Mouse (Mus musculus) gonadal fat pad, adult 2 months (tissue): Measurements from ENCODE around the gene Dusp27. TPM values are rescaled to one million over a fixed set of nuclear protein-coding genes. Genes with fewer than 3 reads are reported as not detected.
"Not testable (repeated sequence)": the region's sequence is repeated elsewhere in the genome, so short reads cannot be mapped to it uniquely, and the experiment has no call there.

ENCODE experiments used
- DNase-seq: peaks from one replicate; pipeline ENCODE4 v3.0.0-alpha.2; 2012; ENCODE audit warnings: low read depth
- polyA plus RNA-seq: library from polyadenylated mRNA; depleted of rRNA; stranded (reverse); fragments of >200 nt; gene quantifications from 2 replicates; pipeline ENCODE4 v1.2.3, GENCODE M21; 2012

Gene Dusp27
- polyA plus RNA-seq, 1 experiment, result 0.12 TPM

GRCm38 (mm10) chr1:166142369-166142768 is 14.6 kb upstream of the Dusp27 start:
- no peak for DNase-seq

GRCm38 (mm10) chr1:166141868-166142267 is 14.1 kb upstream of the Dusp27 start:
- DNase-seq, result not testable (repeated sequence)

GRCm38 (mm10) chr1:166139620-166140184 is 12.0 kb upstream of the Dusp27 start:
- no peak for DNase-seq

- no peak for DNase-seq
Observed at GRCm38 (mm10) chr1:166139113-166139512, 11.4 kb upstream of the Dusp27 start.

- no peak for DNase-seq
Observed at GRCm38 (mm10) chr1:166138136-166138535, 10.4 kb upstream of the Dusp27 start.

GRCm38 (mm10) chr1:166137244-166137938 is 9.7 kb upstream of the Dusp27 start:
- DNase-seq, result no peak

- DNase-seq, result no peak
Observed at GRCm38 (mm10) chr1:166135091-166135740, 7.5 kb upstream of the Dusp27 start.

GRCm38 (mm10) chr1:166132367-166132766 is 4.6 kb upstream of the Dusp27 start:
- no peak for DNase-seq

- no peak for DNase-seq
Observed at GRCm38 (mm10) chr1:166130224-166130860, 2.6 kb upstream of the Dusp27 start, which contains the start of gene Gpa33. Gpa33 (plus strand) TSS chr1:166130238.

- DNase-seq, result no peak
Observed at GRCm38 (mm10) chr1:166128551-166128950, 829 bp upstream of the Dusp27 start.

- DNase-seq, result no peak
Observed at GRCm38 (mm10) chr1:166126795-166127194, 927 bp downstream of the Dusp27 start.

- DNase-seq, result no peak
Observed at GRCm38 (mm10) chr1:166126290-166126689, 1.4 kb downstream of the Dusp27 start.

GRCm38 (mm10) chr1:166124932-166125593 is 2.7 kb downstream of the Dusp27 start:
- DNase-seq, result no peak

GRCm38 (mm10) chr1:166123751-166124150 is 4.0 kb downstream of the Dusp27 start:
- DNase-seq, result no peak

- DNase-seq, result no peak
Observed at GRCm38 (mm10) chr1:166123045-166123444, 4.7 kb downstream of the Dusp27 start.

- DNase-seq, result no peak
Observed at GRCm38 (mm10) chr1:166122114-166122513, 5.6 kb downstream of the Dusp27 start.

GRCm38 (mm10) chr1:166117866-166118639 is 9.7 kb downstream of the Dusp27 start:
- no peak for DNase-seq

GRCm38 (mm10) chr1:166115719-166116118 is 12.0 kb downstream of the Dusp27 start:
- DNase-seq, result no peak

GRCm38 (mm10) chr1:166114986-166115385 is 12.7 kb downstream of the Dusp27 start:
- no peak for DNase-seq

GRCm38 (mm10) chr1:166105464-166105863 is 22.3 kb downstream of the Dusp27 start:
- no peak for DNase-seq

GRCm38 (mm10) chr1:166104858-166105257 is 22.9 kb downstream of the Dusp27 start:
- DNase-seq, result no peak
